Mouse (Mus musculus): Measurements from ENCODE around the gene Tbxa2r. TPM values are rescaled to one million over a fixed set of nuclear protein-coding genes. Genes with fewer than 3 reads are reported as not detected.

Gene Tbxa2r
- polyA plus RNA-seq, 1 experiment from 2014 or later = 25.3 TPM

GRCm38 (mm10) chr10:81340551-81341332 lies 12.2 kb downstream of the Tbxa2r start:
- WGBS = 43% methylated on average over 17 of the region's 17 CpGs
- no peak for ATAC-seq (ENCODE audit: insufficient read depth, low FRiP score, low read depth)

GRCm38 (mm10) chr10:81341333-81341949 lies 12.9 kb downstream of the Tbxa2r start:
- no peak overlapping the region for H3K4me3 ChIP-seq (replicated peaks)
- no peaks in the 10 kb centered on the region; the same call in 1 of the 2 replicates for H3K36me3 ChIP-seq
- peaks cover 30% of the 10 kb centered on the region for H3K27me3 ChIP-seq (replicated peaks)
- 35% methylated on average over 16 of the region's 16 CpGs for WGBS
- H3K9ac ChIP-seq = no peak overlapping the region
- no peaks in the 10 kb centered on the region for H3K9me3 ChIP-seq
- peaks cover 13% of the 10 kb centered on the region for H3K4me1 ChIP-seq
- no peak overlapping the region for H3K4me2 ChIP-seq
- no peak overlapping the region for H3K27ac ChIP-seq
- no peak for ATAC-seq (ENCODE audit: insufficient read depth, low FRiP score, low read depth)

More at GRCm38 (mm10) chr10:81340551-81341332, 12.2 kb downstream of the Tbxa2r start:
- Histone ChIP-seq H3K9ac (no peak overlapping the region), H3K4me3 (replicated peaks) (no peak overlapping the region), H3K4me1 (peaks cover 15% of the 10 kb centered on the region), H3K4me2 (no peak overlapping the region), H3K27ac (no peak overlapping the region), H3K36me3 (no peaks in the 10 kb centered on the region), H3K9me3 (no peaks in the 10 kb centered on the region), H3K27me3 (replicated peaks) (peaks cover 30% of the 10 kb centered on the region)

- H3K9ac ChIP-seq = no peak within 1 kb of the TSS
- no peak within 1 kb of the TSS for H3K27ac ChIP-seq
- peaks cover 23% of the 10 kb centered on the region for H3K4me1 ChIP-seq
- 4% methylated on average over 63 of the region's 67 CpGs for WGBS
- peak within 1 kb of the TSS; percentile 84 for H3K4me2 ChIP-seq
- no peak for ATAC-seq (ENCODE audit: insufficient read depth, low FRiP score, low read depth)
- peaks cover 23% of the 10 kb centered on the region for H3K27me3 ChIP-seq (replicated peaks)
- no peaks in the 10 kb centered on the region for H3K9me3 ChIP-seq
- H3K36me3 ChIP-seq = peaks cover 7% of the 10 kb centered on the region; the same call in 1 of the 2 replicates
- peak within 1 kb of the TSS; percentile 47 for H3K4me3 ChIP-seq (replicated peaks)
Measured at GRCm38 (mm10) chr10:81342686-81343505, 14.4 kb downstream of the Tbxa2r start, which contains the start of gene Gipc3. Gene Gipc3 (minus strand): TSS chr10:81343266.

- H3K4me2 ChIP-seq = no peak overlapping the region
- ATAC-seq (ENCODE audit: insufficient read depth, low FRiP score, low read depth) = no peak
- peaks cover 21% of the 10 kb centered on the region for H3K27me3 ChIP-seq (replicated peaks)
- H3K9ac ChIP-seq = no peak overlapping the region
- WGBS = 48% methylated on average over 8 of the region's 8 CpGs
- no peak overlapping the region for H3K27ac ChIP-seq
- H3K9me3 ChIP-seq = no peaks in the 10 kb centered on the region
- no peak overlapping the region for H3K4me3 ChIP-seq (replicated peaks)
- peaks cover 32% of the 10 kb centered on the region for H3K4me1 ChIP-seq
- H3K36me3 ChIP-seq = peaks cover 16% of the 10 kb centered on the region
Measured at GRCm38 (mm10) chr10:81344421-81345161, 16.1 kb downstream of the Tbxa2r start.

- 85% methylated on average over 4 of the region's 4 CpGs for WGBS
- Histone ChIP-seq H3K27ac (no peak overlapping the region), H3K4me2 (no peak overlapping the region), H3K9ac (no peak overlapping the region), H3K4me3 (replicated peaks) (no peak overlapping the region), H3K4me1 (peaks cover 35% of the 10 kb centered on the region), H3K27me3 (replicated peaks) (peaks cover 21% of the 10 kb centered on the region), H3K9me3 (no peaks in the 10 kb centered on the region), H3K36me3 (peaks cover 16% of the 10 kb centered on the region)
- no peak for ATAC-seq (ENCODE audit: insufficient read depth, low FRiP score, low read depth)
Measured at GRCm38 (mm10) chr10:81345162-81345534, 16.6 kb downstream of the Tbxa2r start.

- H3K9ac ChIP-seq = peak overlapping the region; percentile 19; the same call in 1 of the 2 replicates
- H3K9me3 ChIP-seq = no peaks in the 10 kb centered on the region
- H3K4me1 ChIP-seq = peaks cover 38% of the 10 kb centered on the region
- H3K27ac ChIP-seq = peak overlapping the region; percentile 67; the same call in 1 of the 2 replicates
- peak; percentile 5; the same call in 1 of the 2 replicates for ATAC-seq (ENCODE audit: insufficient read depth, low FRiP score, low read depth)
- peak overlapping the region; percentile 35 for H3K4me3 ChIP-seq (replicated peaks)
- H3K4me2 ChIP-seq = peak overlapping the region; percentile 70
- H3K27me3 ChIP-seq (replicated peaks) = peaks cover 21% of the 10 kb centered on the region
- WGBS = 14% methylated on average over 55 of the region's 55 CpGs
- H3K36me3 ChIP-seq = peaks cover 16% of the 10 kb centered on the region
Measured at GRCm38 (mm10) chr10:81346453-81347067, 18.0 kb downstream of the Tbxa2r start.

GRCm38 (mm10) chr10:81349146-81349545 lies 20.6 kb downstream of the Tbxa2r start:
- no peaks in the 10 kb centered on the region for H3K9me3 ChIP-seq
- H3K4me2 ChIP-seq = peak overlapping the region; percentile 77
- peak overlapping the region; percentile 81 for H3K4me3 ChIP-seq (replicated peaks)
- 6% methylated on average over 12 of the region's 12 CpGs for WGBS
- peak overlapping the region; percentile 76 for H3K27ac ChIP-seq
- no peak overlapping the region for H3K9ac ChIP-seq
- 0 out of 2 replicates have a peak, but pooled peaks cover 6% of the 10 kb centered on the region for H3K27me3 ChIP-seq (replicated peaks)
- peaks cover 38% of the 10 kb centered on the region for H3K4me1 ChIP-seq
- H3K36me3 ChIP-seq = peaks cover 16% of the 10 kb centered on the region
- peak; percentile 35; the same call in 1 of the 2 replicates for ATAC-seq (ENCODE audit: insufficient read depth, low FRiP score, low read depth)

- Histone ChIP-seq H3K36me3 (peaks cover 16% of the 10 kb centered on the region), H3K27ac (peak overlapping the region; percentile 76), H3K9me3 (no peaks in the 10 kb centered on the region), H3K4me1 (peaks cover 38% of the 10 kb centered on the region), H3K9ac (peak overlapping the region; percentile 66), H3K27me3 (replicated peaks) (no peaks in the 10 kb centered on the region), H3K4me2 (peak overlapping the region; percentile 77), H3K4me3 (replicated peaks) (peak overlapping the region; percentile 81)
- WGBS = under 1% methylated on average over 29 of the region's 29 CpGs
- no peak; the same call in 1 of the 2 replicates for ATAC-seq (ENCODE audit: insufficient read depth, low FRiP score, low read depth)
Measured at GRCm38 (mm10) chr10:81349961-81350350, 21.4 kb downstream of the Tbxa2r start.

GRCm38 (mm10) chr10:81350351-81351063 lies 22.0 kb downstream of the Tbxa2r start, which contains the start of gene Hmg20b:
Gene Hmg20b (minus strand): TSS chr10:81350480.
- H3K4me3 ChIP-seq (replicated peaks) = peak within 1 kb of the TSS; percentile 81
- peak within 1 kb of the TSS; percentile 66 for H3K9ac ChIP-seq
- H3K36me3 ChIP-seq = peaks cover 16% of the 10 kb centered on the region
- WGBS = under 1% methylated on average over 54 of the region's 54 CpGs
- H3K27me3 ChIP-seq (replicated peaks) = no peaks in the 10 kb centered on the region
- peak; percentile 93 for ATAC-seq (ENCODE audit: insufficient read depth, low FRiP score, low read depth)
- H3K4me1 ChIP-seq = peaks cover 38% of the 10 kb centered on the region
- H3K4me2 ChIP-seq = peak within 1 kb of the TSS; percentile 77
- peak within 1 kb of the TSS; percentile 83 for H3K27ac ChIP-seq
- no peaks in the 10 kb centered on the region for H3K9me3 ChIP-seq

- 18% methylated on average over 9 of the region's 9 CpGs for WGBS
- peak overlapping the region; percentile 24; the same call in 1 of the 2 replicates for H3K4me2 ChIP-seq
Measured at GRCm38 (mm10) chr10:81351678-81352291, 23.3 kb downstream of the Tbxa2r start.

More at GRCm38 (mm10) chr10:81351678-81352291, 23.3 kb downstream of the Tbxa2r start:
- H3K36me3 ChIP-seq = peaks cover 16% of the 10 kb centered on the region; the same call in 1 of the 2 replicates
- H3K27ac ChIP-seq = no peak overlapping the region
- ATAC-seq (ENCODE audit: insufficient read depth, low FRiP score, low read depth) = no peak
- no peaks in the 10 kb centered on the region for H3K27me3 ChIP-seq (replicated peaks)
- H3K4me3 ChIP-seq (replicated peaks) = no peak overlapping the region
- no peak overlapping the region for H3K9ac ChIP-seq
- H3K9me3 ChIP-seq = no peaks in the 10 kb centered on the region
- peaks cover 35% of the 10 kb centered on the region for H3K4me1 ChIP-seq
